Mouse (Mus musculus) lung, postnatal 0 days (tissue): Measurements from ENCODE around the gene Rftn1. TPM values are rescaled to one million over a fixed set of nuclear protein-coding genes. Genes with fewer than 3 reads are reported as not detected.

Experiments
- ATAC-seq: fragments of 200-750 bp; cut with Nextera tagmentation; 2 replicates; pipeline ENCODE4 v1.8.0; 2017; ENCODE audit warnings: moderate library complexity
- DNase-seq: peaks from one replicate; pipeline ENCODE4 v3.0.0-alpha.2; 2016; ENCODE audit warnings: low spot score
- H3K27ac ChIP-seq: fragments of 300-500 bp; sonication (generic); 2 replicates; pipeline ENCODE4 v1.5.1; 2014; ENCODE audit warnings: antibody characterized with exemption, mild to moderate bottlenecking, low read length, mixed read lengths
- H3K27me3 ChIP-seq: fragments of 300-500 bp; sonication (generic); replicated peaks from 2 replicates; pipeline ENCODE4 v1.6.1; 2014; ENCODE audit warnings: low read length, mixed read lengths; ENCODE audit not compliant: insufficient read depth
- H3K36me3 ChIP-seq: fragments of 300-500 bp; sonication (generic); 2 replicates; pipeline ENCODE4 v1.6.1; 2014; ENCODE audit warnings: low read length, mixed read lengths; ENCODE audit not compliant: insufficient read depth
- H3K4me1 ChIP-seq: fragments of 300-500 bp; sonication (generic); 2 replicates; pipeline ENCODE4 v1.6.1; 2014; ENCODE audit warnings: antibody characterized with exemption, low read depth, low read length, mixed read lengths; ENCODE audit not compliant: insufficient read depth
- H3K4me2 ChIP-seq: fragments of 300-500 bp; sonication (generic); replicated peaks from 2 replicates; pipeline ENCODE4 v1.6.1; 2014; ENCODE audit warnings: low read depth, mild to moderate bottlenecking, low read length, moderate library complexity, mixed read lengths
- H3K4me3 ChIP-seq: fragments of 300-500 bp; sonication (generic); 2 replicates; pipeline ENCODE4 v1.5.1; 2014; ENCODE audit warnings: low read depth, low read length
- H3K9ac ChIP-seq: fragments of 300-500 bp; sonication (generic); replicated peaks from 2 replicates; pipeline ENCODE4 v1.6.1; 2014; ENCODE audit warnings: low read depth, mild to moderate bottlenecking
- H3K9me3 ChIP-seq: fragments of 300-500 bp; sonication (generic); 2 replicates; pipeline ENCODE4 v1.6.1; 2016; ENCODE audit warnings: low read length, mixed read lengths
- CTCF ChIP-seq: IDR thresholded peaks from 2 replicates; pipeline ENCODE4 v1.5.1; 2016; ENCODE audit warnings: antibody characterized with exemption, mild to moderate bottlenecking
- EP300 ChIP-seq: IDR thresholded peaks from 2 replicates; pipeline ENCODE4 v1.6.1; 2016; ENCODE audit warnings: antibody characterized with exemption, mild to moderate bottlenecking, control low read depth
- WGBS: fragments of 180-500 bp; shearing (Covaris S2); extraction: QIAGEN DNeasy Blood & Tissue Kit; methylation state at CpG from one replicate; pipeline ENCODE4 v1.1.7; 2014; 5-methylcytosine and 5-hydroxymethylcytosine counted together
- polyA plus RNA-seq: library from polyadenylated mRNA; unstranded; fragments of >200 nt; fragmentation: Nextera tagmentation; extraction: Ambion mirVana; gene quantifications from 2 replicates; pipeline ENCODE4 v1.2.1, GENCODE M21; 2015

Rftn1 gene
- polyA plus RNA-seq, 1 experiment from 2014 or later, result 18.2 TPM

GRCm38 (mm10) chr17:50173776-50174175 lies 16.7 kb downstream of the Rftn1 start:
- Histone ChIP-seq H3K36me3 (no peaks in the 10 kb centered on the region), H3K4me2 (no peak overlapping the region), H3K27me3 (no peaks in the 10 kb centered on the region), H3K27ac (no peak overlapping the region), H3K9me3 (no peaks in the 10 kb centered on the region), H3K4me1 (no peaks in the 10 kb centered on the region; the same call in 1 of the 2 replicates), H3K4me3 (no peak overlapping the region), H3K9ac (no peak overlapping the region)
- 88% methylated on average over 3 of the region's 3 CpGs for WGBS
- no peak for DNase-seq
- TF ChIP-seq EP300, result no peak
- TF ChIP-seq CTCF, result no peak
- no peak for ATAC-seq

- no peak overlapping the region for H3K4me3 ChIP-seq
- WGBS, result 79% methylated on average over 5 of the region's 5 CpGs
- TF ChIP-seq CTCF (no peak), EP300 (no peak)
- DNase-seq, result no peak
- no peak for ATAC-seq
- no peak overlapping the region for H3K9ac ChIP-seq
- no peaks in the 10 kb centered on the region for H3K9me3 ChIP-seq
- no peaks in the 10 kb centered on the region for H3K36me3 ChIP-seq
- H3K4me1 ChIP-seq, result no peaks in the 10 kb centered on the region; the same call in 1 of the 2 replicates
- H3K27ac ChIP-seq, result no peak overlapping the region
- no peaks in the 10 kb centered on the region for H3K27me3 ChIP-seq
- H3K4me2 ChIP-seq, result no peak overlapping the region
Measured at GRCm38 (mm10) chr17:50173368-50173767, 17.1 kb downstream of the Rftn1 start.

- TF ChIP-seq CTCF, result no peak
- TF ChIP-seq EP300, result no peak
- no peak for ATAC-seq
- no peaks in the 10 kb centered on the region for H3K27me3 ChIP-seq
- no peaks in the 10 kb centered on the region for H3K9me3 ChIP-seq
- DNase-seq, result no peak
- no peak overlapping the region for H3K9ac ChIP-seq
- WGBS, result 95% methylated on average over 6 of the region's 6 CpGs
- H3K4me3 ChIP-seq, result no peak overlapping the region
- H3K4me1 ChIP-seq, result no peaks in the 10 kb centered on the region; the same call in 1 of the 2 replicates
- no peak overlapping the region for H3K27ac ChIP-seq
- H3K36me3 ChIP-seq, result no peaks in the 10 kb centered on the region
- no peak overlapping the region for H3K4me2 ChIP-seq
Measured at GRCm38 (mm10) chr17:50172795-50173194, 17.7 kb downstream of the Rftn1 start.

GRCm38 (mm10) chr17:50170935-50171545 lies 19.4 kb downstream of the Rftn1 start:
- no peak for DNase-seq
- H3K27ac ChIP-seq, result no peak overlapping the region
- ATAC-seq, result no peak
- H3K36me3 ChIP-seq, result no peaks in the 10 kb centered on the region
- no peaks in the 10 kb centered on the region; the same call in 1 of the 2 replicates for H3K4me1 ChIP-seq
- no peaks in the 10 kb centered on the region for H3K9me3 ChIP-seq
- H3K4me3 ChIP-seq, result no peak overlapping the region
- 35% methylated on average over 6 of the region's 6 CpGs for WGBS
- no peaks in the 10 kb centered on the region for H3K27me3 ChIP-seq
- no peak overlapping the region for H3K9ac ChIP-seq
- H3K4me2 ChIP-seq, result no peak overlapping the region
- TF ChIP-seq CTCF, result no peak
- TF ChIP-seq EP300, result no peak

- DNase-seq, result peak; percentile 60
- Histone ChIP-seq H3K4me2 (no peak overlapping the region; the same call in 1 of the 2 replicates), H3K9ac (no peak overlapping the region), H3K4me3 (no peak overlapping the region), H3K4me1 (no peaks in the 10 kb centered on the region; the same call in 1 of the 2 replicates), H3K9me3 (no peaks in the 10 kb centered on the region), H3K36me3 (no peaks in the 10 kb centered on the region), H3K27ac (no peak overlapping the region), H3K27me3 (no peaks in the 10 kb centered on the region)
- 31% methylated on average over 7 of the region's 7 CpGs for WGBS
- TF ChIP-seq CTCF (no peak), EP300 (peak; percentile 73)
- ATAC-seq, result peak; percentile 64
Measured at GRCm38 (mm10) chr17:50169946-50170427, 20.5 kb downstream of the Rftn1 start.

- H3K4me3 ChIP-seq, result no peak overlapping the region
- H3K27me3 ChIP-seq, result no peaks in the 10 kb centered on the region
- no peak overlapping the region for H3K4me2 ChIP-seq
- H3K9me3 ChIP-seq, result no peaks in the 10 kb centered on the region
- H3K4me1 ChIP-seq, result no peaks in the 10 kb centered on the region
- ATAC-seq (no peak), DNase-seq (no peak)
- H3K36me3 ChIP-seq, result no peaks in the 10 kb centered on the region
- TF ChIP-seq CTCF, result no peak
- no peak for TF ChIP-seq EP300
- no peak overlapping the region for H3K27ac ChIP-seq
- WGBS, result 82% methylated on average over 20 of the region's 20 CpGs
- H3K9ac ChIP-seq, result no peak overlapping the region
Measured at GRCm38 (mm10) chr17:50160904-50161805, 29.3 kb downstream of the Rftn1 start.
